Mouse (Mus musculus) embryonic facial prominence, embryonic 13.5 days (tissue): ENCODE measurements around the gene Dnajb6. TPM values are rescaled to one million over a fixed set of nuclear protein-coding genes. Genes with fewer than 3 reads are reported as not detected.
A peak's percentile ranks its signal among the peaks of the same experiment; 100 is the strongest.
"Not testable (repeated sequence)": the region's sequence is repeated elsewhere in the genome, so short reads cannot be mapped to it uniquely, and the experiment has no call there.

Experiments
- ATAC-seq: fragments of 200-750 bp; cut with Nextera tagmentation; 2 replicates; pipeline ENCODE4 v1.8.0; 2017; ENCODE audit warnings: low read depth; ENCODE audit not compliant: insufficient number of reproducible peaks, insufficient read depth, low FRiP score, low TSS enrichment
- H3K27ac ChIP-seq: fragments of 300-500 bp; sonication (generic); 2 replicates; pipeline ENCODE4 v1.5.1; 2015; ENCODE audit warnings: moderate library complexity, mild to moderate bottlenecking, inconsistent platforms
- H3K27me3 ChIP-seq: fragments of 300-500 bp; sonication (generic); 2 replicates; pipeline ENCODE4 v1.6.1; 2015; ENCODE audit warnings: mild to moderate bottlenecking, inconsistent platforms
- H3K36me3 ChIP-seq: fragments of 300-500 bp; sonication (generic); 2 replicates; pipeline ENCODE4 v1.6.1; 2015; ENCODE audit warnings: mild to moderate bottlenecking, inconsistent platforms
- H3K4me1 ChIP-seq: fragments of 300-500 bp; sonication (generic); 2 replicates; pipeline ENCODE4 v1.6.1; 2015; ENCODE audit warnings: inconsistent platforms
- H3K4me2 ChIP-seq: fragments of 300-500 bp; sonication (generic); 2 replicates; pipeline ENCODE4 v1.6.1; 2015; ENCODE audit warnings: moderate library complexity, mild to moderate bottlenecking, inconsistent platforms
- H3K4me3 ChIP-seq: fragments of 300-500 bp; sonication (generic); 2 replicates; pipeline ENCODE4 v1.5.1; 2015; ENCODE audit warnings: mild to moderate bottlenecking, inconsistent platforms
- H3K9ac ChIP-seq: fragments of 300-500 bp; sonication (generic); 2 replicates; pipeline ENCODE4 v1.6.1; 2015; ENCODE audit warnings: mild to moderate bottlenecking, inconsistent platforms
- H3K9me3 ChIP-seq: fragments of 300-500 bp; sonication (generic); 2 replicates; pipeline ENCODE4 v1.6.1; 2016; ENCODE audit warnings: inconsistent platforms
- WGBS: fragments of 180-500 bp; shearing (Covaris S2); methylation state at CpG from one replicate; pipeline ENCODE4 v1.1.7; 2015; ENCODE audit warnings: mixed read lengths; 5-methylcytosine and 5-hydroxymethylcytosine counted together
- polyA plus RNA-seq: library from polyadenylated mRNA; unstranded; fragments of >200 nt; fragmentation: Nextera tagmentation; extraction: Ambion mirVana; gene quantifications from 2 replicates; pipeline ENCODE4 v1.2.1, GENCODE M21; 2015

Dnajb6 gene
- 156 and 157 TPM in 2 replicates for polyA plus RNA-seq

GRCm38 (mm10) chr5:29735557-29736061 lies at the start of gene Dnajb6, which contains the start of gene Gm5129:
Dnajb6 (plus strand) TSS chr5:29735688.
Gm5129 (minus strand) TSS chr5:29735936.
- Histone ChIP-seq H3K27ac (peak within 1 kb of the TSS; percentile 97), H3K4me2 (peak within 1 kb of the TSS; percentile 67), H3K4me1 (peaks cover 26% of the 10 kb centered on the region), H3K9ac (peak within 1 kb of the TSS; percentile 99), H3K27me3 (no peaks in the 10 kb centered on the region), H3K9me3 (no peaks in the 10 kb centered on the region), H3K4me3 (peak within 1 kb of the TSS; percentile 97), H3K36me3 (no peaks in the 10 kb centered on the region)
- WGBS = under 1% methylated on average over 46 of the region's 46 CpGs
- ATAC-seq = peak; percentile 91

GRCm38 (mm10) chr5:29687671-29688070 lies 47.8 kb upstream of the Dnajb6 start:
- Histone ChIP-seq H3K9me3 (no peaks in the 10 kb centered on the region), H3K9ac (no peak overlapping the region), H3K27ac (no peak overlapping the region), H3K36me3 (no peaks in the 10 kb centered on the region), H3K4me3 (no peak overlapping the region), H3K4me2 (no peak overlapping the region), H3K27me3 (no peaks in the 10 kb centered on the region), H3K4me1 (no peaks in the 10 kb centered on the region)
- 0 out of 2 replicates have a peak, but pooled peaks have one; percentile 37 for ATAC-seq
- WGBS = 42% methylated on average over 3 of the region's 3 CpGs

- no peak overlapping the region for H3K27ac ChIP-seq
- no peaks in the 10 kb centered on the region for H3K4me1 ChIP-seq
- H3K9me3 ChIP-seq = no peaks in the 10 kb centered on the region
- H3K9ac ChIP-seq = no peak overlapping the region
- no peak overlapping the region for H3K4me2 ChIP-seq
- H3K4me3 ChIP-seq = no peak overlapping the region
- no peak for ATAC-seq
- no peaks in the 10 kb centered on the region for H3K36me3 ChIP-seq
- no peaks in the 10 kb centered on the region for H3K27me3 ChIP-seq
- WGBS = 58% methylated on average over 7 of the region's 7 CpGs
These were observed 47.1 kb upstream of the Dnajb6 start for GRCm38 (mm10) chr5:29688352-29688751.

GRCm38 (mm10) chr5:29698493-29698892 lies 37.0 kb upstream of the Dnajb6 start:
- H3K9ac ChIP-seq = no peak overlapping the region
- no peak overlapping the region for H3K4me2 ChIP-seq
- no peaks in the 10 kb centered on the region for H3K9me3 ChIP-seq
- H3K27ac ChIP-seq = no peak overlapping the region
- ATAC-seq = no peak
- H3K4me3 ChIP-seq = no peak overlapping the region
- 79% methylated on average over 4 of the region's 4 CpGs for WGBS
- no peaks in the 10 kb centered on the region for H3K4me1 ChIP-seq
- no peaks in the 10 kb centered on the region for H3K27me3 ChIP-seq
- H3K36me3 ChIP-seq = no peaks in the 10 kb centered on the region

GRCm38 (mm10) chr5:29699520-29700202 lies 35.8 kb upstream of the Dnajb6 start:
- H3K4me1 ChIP-seq = no peaks in the 10 kb centered on the region
- no peak overlapping the region for H3K27ac ChIP-seq
- WGBS = 82% methylated on average over 2 of the region's 2 CpGs
- ATAC-seq = no peak
- no peak overlapping the region for H3K4me3 ChIP-seq
- H3K9ac ChIP-seq = no peak overlapping the region
- H3K9me3 ChIP-seq = no peaks in the 10 kb centered on the region
- no peaks in the 10 kb centered on the region for H3K27me3 ChIP-seq
- H3K4me2 ChIP-seq = no peak overlapping the region
- no peaks in the 10 kb centered on the region for H3K36me3 ChIP-seq

GRCm38 (mm10) chr5:29707241-29707640 lies 28.2 kb upstream of the Dnajb6 start:
- H3K9ac ChIP-seq = no peak overlapping the region
- H3K4me2 ChIP-seq = no peak overlapping the region
- H3K27ac ChIP-seq = no peak overlapping the region
- H3K9me3 ChIP-seq = no peaks in the 10 kb centered on the region
- ATAC-seq = no peak
- no peaks in the 10 kb centered on the region for H3K36me3 ChIP-seq
- 80% methylated on average over 4 of the region's 4 CpGs for WGBS
- H3K4me3 ChIP-seq = no peak overlapping the region
- H3K27me3 ChIP-seq = no peaks in the 10 kb centered on the region
- H3K4me1 ChIP-seq = peaks cover 9% of the 10 kb centered on the region; the same call in 1 of the 2 replicates

- H3K9me3 ChIP-seq = no peaks in the 10 kb centered on the region
- H3K27ac ChIP-seq = 0 out of 2 replicates have a peak overlapping the region, but pooled peaks have one; percentile 16
- WGBS = 10% methylated on average over 5 of the region's 5 CpGs
- no peak for ATAC-seq
- H3K4me1 ChIP-seq = peaks cover 9% of the 10 kb centered on the region; the same call in 1 of the 2 replicates
- no peak overlapping the region for H3K9ac ChIP-seq
- no peak overlapping the region for H3K4me2 ChIP-seq
- H3K27me3 ChIP-seq = no peaks in the 10 kb centered on the region
- H3K4me3 ChIP-seq = no peak overlapping the region
- H3K36me3 ChIP-seq = no peaks in the 10 kb centered on the region
These were observed 27.2 kb upstream of the Dnajb6 start for GRCm38 (mm10) chr5:29708258-29708657.

GRCm38 (mm10) chr5:29711631-29712030 lies 23.9 kb upstream of the Dnajb6 start:
- Histone ChIP-seq H3K4me3 (no peak overlapping the region), H3K27me3 (no peaks in the 10 kb centered on the region), H3K27ac (no peak overlapping the region), H3K9ac (no peak overlapping the region), H3K4me2 (no peak overlapping the region), H3K4me1 (peaks cover 9% of the 10 kb centered on the region; the same call in 1 of the 2 replicates), H3K36me3 (no peaks in the 10 kb centered on the region), H3K9me3 (no peaks in the 10 kb centered on the region)
- no peak for ATAC-seq

GRCm38 (mm10) chr5:29712906-29713305 lies 22.6 kb upstream of the Dnajb6 start:
- no peaks in the 10 kb centered on the region for H3K9me3 ChIP-seq
- peaks cover 7% of the 10 kb centered on the region; the same call in 1 of the 2 replicates for H3K4me1 ChIP-seq
- H3K4me2 ChIP-seq = no peak overlapping the region
- no peaks in the 10 kb centered on the region for H3K36me3 ChIP-seq
- WGBS = 74% methylated on average over 1 of the region's 1 CpGs
- H3K4me3 ChIP-seq = no peak overlapping the region
- no peak overlapping the region for H3K27ac ChIP-seq
- ATAC-seq = no peak
- no peak overlapping the region for H3K9ac ChIP-seq
- no peaks in the 10 kb centered on the region for H3K27me3 ChIP-seq

- H3K36me3 ChIP-seq = no peaks in the 10 kb centered on the region
- ATAC-seq = no peak
- no peaks in the 10 kb centered on the region for H3K4me1 ChIP-seq
- H3K27me3 ChIP-seq = no peaks in the 10 kb centered on the region
- 16% methylated on average over 1 of the region's 1 CpGs for WGBS
- H3K27ac ChIP-seq = no peak overlapping the region
- no peaks in the 10 kb centered on the region for H3K9me3 ChIP-seq
- H3K4me2 ChIP-seq = no peak overlapping the region
- no peak overlapping the region for H3K4me3 ChIP-seq
- H3K9ac ChIP-seq = no peak overlapping the region
These were observed 14.3 kb upstream of the Dnajb6 start for GRCm38 (mm10) chr5:29721159-29721558.

- H3K4me1 ChIP-seq = no peaks in the 10 kb centered on the region
- no peak overlapping the region for H3K4me2 ChIP-seq
- ATAC-seq = no peak
- no peak overlapping the region for H3K27ac ChIP-seq
- H3K4me3 ChIP-seq = no peak overlapping the region
- no peaks in the 10 kb centered on the region for H3K36me3 ChIP-seq
- no peaks in the 10 kb centered on the region for H3K9me3 ChIP-seq
- no peaks in the 10 kb centered on the region for H3K27me3 ChIP-seq
- no peak overlapping the region for H3K9ac ChIP-seq
- WGBS = 83% methylated on average over 2 of the region's 2 CpGs
These were observed 10.1 kb upstream of the Dnajb6 start for GRCm38 (mm10) chr5:29725369-29725768.

GRCm38 (mm10) chr5:29726070-29726469 lies 9.4 kb upstream of the Dnajb6 start:
- not testable (repeated sequence) for H3K36me3 ChIP-seq, ATAC-seq, H3K4me3 ChIP-seq, H3K9ac ChIP-seq, H3K4me2 ChIP-seq, H3K27ac ChIP-seq, H3K4me1 ChIP-seq, H3K9me3 ChIP-seq, H3K27me3 ChIP-seq
- WGBS = 82% methylated on average over 5 of the region's 5 CpGs
